Comparison of ENCODE assay signal across 18 mouse cellular contexts in genomic region chr10:84632005-84632404, GRCm38 (mm10). TPM values are rescaled to one million over a fixed set of nuclear protein-coding genes. Genes with fewer than 3 reads are reported as not detected.
DNase-seq lines count a peak whose midpoint lies in the region; ATAC-seq lines count a peak whose summit lies in the region.
"Had no signal": no experiment of that assay in that cellular context is flagged by ENCODE, and none has a peak within 500 bp of the region (broad histone marks: within the 10 kb centered on the region; RNA-seq: fewer than 3 reads in every experiment).

No protein-coding gene starts in this region.

- peak; percentile 59 for DNase-seq in thymus, postnatal 0 days (ENCODE audit: low spot score)
- no peak for DNase-seq in thymus, adult 18-20 months
- DNase-seq in induced T-regulatory cell, adult 2 months (ENCODE audit: low read depth) = peak; percentile 28
- no peak for DNase-seq in cerebellum, postnatal 10 days
- DNase-seq in right cerebral cortex, adult 2 months (ENCODE audit: low spot score in 2 of 2) = no peak
- DNase-seq: adrenal gland, adult 8-10 months; adrenal gland, postnatal 36 days; cerebellum, adult 2 months; cerebellum, postnatal 14 days; embryo, embryonic 11 days; gastrocnemius, postnatal 36 days; heart, adult 11 months; heart, postnatal 14 days had no signal

- peak; percentile 76 for ATAC-seq in CD4-positive, CD25-positive, alpha-beta regulatory T cell, adult 4 months
- ATAC-seq in erythroid progenitor cell, adult 5-6 weeks (replicated peaks; ENCODE audit: low FRiP score, poor library complexity, severe bottlenecking) = no peak
- ATAC-seq: forebrain, embryonic 15.5 days; hindbrain, postnatal 0 days; Patski had no signal

RNA-seq across cellular contexts. Expression of gene Polr3b, which starts 9.9 kb away (rescaled TPM):
- 11.3 and 12.1 TPM in 2 replicates for polyA plus RNA-seq in thymus, postnatal 0 days (2015; fragmentation: Nextera tagmentation; extraction: Ambion mirVana)
- polyA plus RNA-seq in CD4-positive, CD25-positive, alpha-beta regulatory T cell, adult 4 months (2017; shearing (Covaris generic)) = 10 to 100 TPM; 21.8 to 28.6 TPM
- 19.3 and 33.9 TPM in 2 replicates for total RNA-seq in erythroid progenitor cell, adult 5-6 weeks (2015; ENCODE audit: low replicate concordance)
- 28.9 and 75.6 TPM in 2 replicates for total RNA-seq in erythroid progenitor cell, adult 5-6 weeks (2017; ENCODE audit: low replicate concordance)

RNA-seq across cellular contexts. Expression of gene Tcp11l2, which starts 55.6 kb away (rescaled TPM):
- polyA plus RNA-seq in thymus, postnatal 0 days (2015; fragmentation: Nextera tagmentation; extraction: Ambion mirVana) = 41.8 TPM in 2 replicates
- 100 to 1,000 TPM; 235 to 261 TPM for polyA plus RNA-seq in CD4-positive, CD25-positive, alpha-beta regulatory T cell, adult 4 months (2017; shearing (Covaris generic))
- 31.4 and 42.8 TPM in 2 replicates for total RNA-seq in erythroid progenitor cell, adult 5-6 weeks (2015; ENCODE audit: low replicate concordance)
- 11.3 and 25.4 TPM in 2 replicates for total RNA-seq in erythroid progenitor cell, adult 5-6 weeks (2017; ENCODE audit: low replicate concordance)

Comparison
In these comparisons a context has a peak if more than half of its experiments do, and no peak if none do; other contexts are left out.
1. DNase-seq: peak in thymus, postnatal 0 days (single experiment) and induced T-regulatory cell, adult 2 months (single experiment); none in thymus, adult 18-20 months (0 of 2), cerebellum, postnatal 10 days (0 of 2) and right cerebral cortex, adult 2 months (0 of 2).